Mouse (Mus musculus) G1E-ER4 (cell line): ENCODE data around the gene AU021092. TPM values are rescaled to one million over a fixed set of nuclear protein-coding genes. Genes with fewer than 3 reads are reported as not detected.

Experiments used
- GATA1 ChIP-seq: IDR thresholded peaks from one replicate; pipeline ENCODE4 v1.8.0; 2012; ENCODE audit warnings: low read length, inconsistent platforms
- polyA plus RNA-seq: library from polyadenylated mRNA; stranded (reverse); fragments of >175 nt; gene quantifications from 2 replicates; pipeline ENCODE4 v1.2.3, GENCODE M21; 2012

Gene AU021092
- polyA plus RNA-seq, 1 experiment: not detected

GRCm38 (mm10) chr16:5217341-5218133 lies 4.6 kb downstream of the AU021092 start:
- TF ChIP-seq GATA1: no peak

GRCm38 (mm10) chr16:5216686-5217085 lies 5.4 kb downstream of the AU021092 start:
- no peak for TF ChIP-seq GATA1

- TF ChIP-seq GATA1: no peak
These were observed 8.0 kb downstream of the AU021092 start for GRCm38 (mm10) chr16:5214126-5214525.

DNA sequence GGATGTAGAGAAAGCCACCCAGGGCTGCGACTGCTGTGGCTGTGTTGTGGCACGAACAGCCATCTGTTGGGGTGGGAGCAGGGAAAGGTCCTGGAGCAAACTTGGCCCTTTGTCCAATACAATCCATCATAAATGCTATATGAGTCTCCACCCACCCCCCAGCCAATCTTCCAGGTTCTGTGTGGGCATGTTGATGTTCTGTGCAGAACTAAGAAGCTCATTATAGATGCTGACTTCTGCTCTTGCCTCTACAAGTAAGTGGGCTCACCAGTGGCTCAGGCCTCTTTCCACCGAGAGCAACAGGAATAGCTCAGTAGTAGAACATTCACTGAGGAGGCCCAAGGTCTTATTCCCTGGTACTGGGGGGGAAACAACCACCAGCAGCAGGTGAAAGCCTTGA lies 9.9 kb downstream of the AU021092 start:
- TF ChIP-seq GATA1: no peak

DNA sequence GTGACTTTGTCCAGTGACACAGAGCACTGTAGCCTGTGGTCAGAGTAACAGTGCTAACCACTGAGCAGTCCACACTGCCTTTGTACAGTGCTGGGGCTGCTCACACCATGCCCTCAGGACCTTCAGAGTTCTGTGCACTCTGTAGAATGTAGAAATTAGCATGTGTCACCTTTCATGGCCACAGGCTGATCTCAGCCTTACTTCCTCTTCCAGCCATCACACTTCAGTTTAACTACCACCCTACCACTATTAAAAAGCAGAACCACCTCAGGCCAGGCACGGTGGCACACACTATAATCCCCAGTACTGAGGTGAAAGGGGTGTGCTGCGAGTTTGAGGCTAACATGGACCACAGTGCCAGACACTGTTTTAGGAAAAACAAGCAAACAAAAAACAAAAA lies 11.7 kb downstream of the AU021092 start:
- no peak for TF ChIP-seq GATA1

- TF ChIP-seq GATA1: no peak
These were observed 16.0 kb downstream of the AU021092 start for GRCm38 (mm10) chr16:5206051-5206450.

GRCm38 (mm10) chr16:5205431-5205970 lies 16.6 kb downstream of the AU021092 start:
- no peak for TF ChIP-seq GATA1

- no peak for TF ChIP-seq GATA1
These were observed 18.2 kb downstream of the AU021092 start, which contains the start of gene Nagpa for GRCm38 (mm10) chr16:5203668-5204433. Nagpa (minus strand) TSS chr16:5204012.

- TF ChIP-seq GATA1: no peak
These were observed 18.9 kb downstream of the AU021092 start for GRCm38 (mm10) chr16:5203200-5203599.

- TF ChIP-seq GATA1: no peak
These were observed 19.4 kb downstream of the AU021092 start for GRCm38 (mm10) chr16:5202681-5203080.

DNA sequence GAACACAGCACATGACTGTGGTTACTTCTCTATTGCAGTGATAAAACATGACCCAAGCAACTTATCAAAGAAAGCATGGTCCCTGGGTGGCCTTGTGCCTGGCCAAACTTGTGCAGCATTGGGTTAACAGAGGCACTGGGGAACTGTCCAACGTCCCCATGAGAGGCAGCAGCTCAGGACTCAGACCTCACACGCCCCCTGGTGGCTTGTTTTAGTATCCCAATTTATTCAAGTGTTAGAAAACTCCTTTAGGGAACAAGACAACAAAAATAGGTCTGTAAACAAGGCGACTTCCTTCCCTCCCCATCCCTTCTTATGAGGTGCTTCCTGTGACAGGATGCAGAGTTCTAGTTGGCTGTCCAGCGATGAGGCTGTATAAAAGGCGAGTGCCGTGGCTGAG lies 27.0 kb downstream of the AU021092 start:
- no peak for TF ChIP-seq GATA1

- TF ChIP-seq GATA1: no peak
These were observed 35.9 kb downstream of the AU021092 start for GRCm38 (mm10) chr16:5186234-5186633.

- TF ChIP-seq GATA1: no peak
These were observed 36.4 kb downstream of the AU021092 start for GRCm38 (mm10) chr16:5185691-5186090.

GRCm38 (mm10) chr16:5184956-5185355 lies 37.1 kb downstream of the AU021092 start:
- no peak for TF ChIP-seq GATA1

GRCm38 (mm10) chr16:5184101-5184500 lies 38.0 kb downstream of the AU021092 start:
- TF ChIP-seq GATA1: no peak

GRCm38 (mm10) chr16:5183310-5183975 lies 38.7 kb downstream of the AU021092 start:
- no peak for TF ChIP-seq GATA1
